Mouse (Mus musculus) C3H10T1/2 (cell line): ENCODE results near the gene Ctsd. TPM values are rescaled to one million over a fixed set of nuclear protein-coding genes. Genes with fewer than 3 reads are reported as not detected.

ENCODE experiments used
- polyA plus RNA-seq, 2 experiments: library from polyadenylated mRNA; unstranded; fragments of >200 nt; fragmentation: generic; extraction: Trizol; gene quantifications; one replicate each; pipeline ENCODE4 v1.2.1; 2012; ENCODE audit warnings: missing spikeins in 2 of 2

Gene Ctsd
- 100 to 1,000 TPM; 348 to 485 TPM for polyA plus RNA-seq

DNA sequence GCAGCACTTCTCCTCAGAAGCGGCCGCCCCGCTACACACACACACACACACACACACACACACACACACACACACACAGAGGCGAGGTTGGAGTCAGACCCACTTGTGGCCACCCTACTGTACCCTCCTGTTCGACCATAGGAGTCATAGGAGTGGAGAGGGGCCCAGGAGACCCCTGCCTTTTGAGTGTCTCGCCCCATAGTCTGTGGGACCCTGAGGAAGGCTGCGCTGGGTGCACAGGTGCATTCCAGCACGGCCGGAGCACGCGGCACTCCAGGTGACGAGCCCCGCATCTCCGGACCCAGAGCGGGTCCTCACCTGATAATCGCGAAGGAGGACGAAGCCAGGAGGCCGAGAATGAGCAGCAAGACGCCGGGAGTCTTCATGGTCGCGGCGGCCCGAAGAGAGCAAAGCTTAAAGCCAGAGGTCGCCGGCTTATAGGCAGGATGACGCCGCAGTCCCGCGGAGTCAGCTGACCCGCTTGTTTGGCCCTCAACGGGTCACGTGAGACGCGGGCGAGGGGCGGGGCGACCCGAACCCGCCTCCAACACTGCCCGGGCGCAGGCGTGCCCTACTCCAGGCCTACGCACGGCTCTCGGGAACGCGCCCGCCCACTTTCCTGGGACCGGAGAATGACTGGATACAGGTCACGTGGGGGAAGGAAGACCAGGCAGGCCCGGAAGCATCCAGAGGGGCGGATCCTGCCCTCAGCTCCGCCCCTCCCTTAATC is at the start of gene Ctsd:
Ctsd (minus strand) TSS at position 620 of the 730 bp plus-strand sequence.

GRCm38 (mm10) chr7:142434137-142434865 is 46.5 kb upstream of the Ctsd start, which contains the start of gene Syt8:
Gene Syt8 (plus strand): TSS chr7:142434850.

GRCm38 (mm10) chr7:142382567-142382966 is 5.3 kb downstream of the Ctsd start, which contains the start of gene Gm49369:
Gene Gm49369 (minus strand): TSS chr7:142382667.

GRCm38 (mm10) chr7:142373641-142374412 is 14.0 kb downstream of the Ctsd start, which contains the start of gene Ifitm10:
Gene Ifitm10 (minus strand): TSS chr7:142373753.

Other genes with a start within 250 kb of the Ctsd start
- not detected for gene Gm45337, start 243.4 kb downstream of the Ctsd start, polyA plus RNA-seq
- not detected for gene Gm29735, start 230.9 kb downstream of the Ctsd start, polyA plus RNA-seq
- not detected for gene Gm4553, start 222.3 kb downstream of the Ctsd start, polyA plus RNA-seq
- not detected for gene Krtap5-2, start 212.0 kb downstream of the Ctsd start, polyA plus RNA-seq
- gene Gm10153, start 197.6 kb downstream of the Ctsd start, polyA plus RNA-seq = not detected
- not detected for gene Krtap5-3, start 186.7 kb downstream of the Ctsd start, polyA plus RNA-seq
- not detected for gene Gm7579, start 176.2 kb downstream of the Ctsd start, polyA plus RNA-seq
- not detected for gene Krtap5-5, start 158.1 kb downstream of the Ctsd start, polyA plus RNA-seq
- gene Gm40460, start 147.0 kb downstream of the Ctsd start, polyA plus RNA-seq = not detected
- not detected for gene Gm2431, start 129.7 kb downstream of the Ctsd start, polyA plus RNA-seq
- not detected for gene Gm4559, start 113.7 kb downstream of the Ctsd start, polyA plus RNA-seq
- gene Krtap5-1, start 90.9 kb downstream of the Ctsd start, polyA plus RNA-seq = not detected
- gene Krtap5-4, start 84.5 kb downstream of the Ctsd start, polyA plus RNA-seq = not detected
- 1 to 10 TPM; 2.0 to 4.2 TPM for gene Ifitm10, start 14.3 kb downstream of the Ctsd start, polyA plus RNA-seq
- under 1 TPM; 0.12 to 0.13 TPM for gene Gm49369, start 5.4 kb downstream of the Ctsd start, polyA plus RNA-seq
- gene Syt8, start 46.8 kb upstream of the Ctsd start, polyA plus RNA-seq = 1 to 10 TPM; 1.6 TPM
- gene Tnni2, start 53.8 kb upstream of the Ctsd start, polyA plus RNA-seq = 1 to 10 TPM in 1 of 2 experiments, under 1 TPM in 1; 0.35 to 2.5 TPM
- gene Lsp1, start 72.8 kb upstream of the Ctsd start, polyA plus RNA-seq = 10 to 100 TPM; 10.9 to 46.7 TPM
- 1 to 10 TPM in 1 of 2 experiments, under 1 TPM in 1; 0.05 to 2.6 TPM for gene Tnnt3, start 110.8 kb upstream of the Ctsd start, polyA plus RNA-seq
- 100 to 1,000 TPM; 104 to 105 TPM for gene Mrpl23, start 144.6 kb upstream of the Ctsd start, polyA plus RNA-seq